Mouse (Mus musculus) frontal cortex, postnatal 14 days (tissue): Measurements from ENCODE around the gene B3galt5.
"Not testable (repeated sequence)": the region's sequence is repeated elsewhere in the genome, so short reads cannot be mapped to it uniquely, and the experiment has no call there.

Source experiments
- DNase-seq, 2 experiments: peaks; one replicate each; pipeline ENCODE4 v3.0.0; 2022; ENCODE audit warnings: low spot score in 2 of 2

Gene B3galt5

GRCm38 (mm10) chr16:96258429-96258828 is 22.8 kb downstream of the B3galt5 start:
- no peak for DNase-seq

- DNase-seq, result no peak
Observed at GRCm38 (mm10) chr16:96271736-96272135, 36.1 kb downstream of the B3galt5 start.

GRCm38 (mm10) chr16:96272929-96273619 is 37.5 kb downstream of the B3galt5 start:
- DNase-seq, result no peak

GRCm38 (mm10) chr16:96276596-96276995 is 41.0 kb downstream of the B3galt5 start:
- DNase-seq, result no peak

GRCm38 (mm10) chr16:96278491-96279224 is 43.1 kb downstream of the B3galt5 start:
- no peak for DNase-seq

- peak in 1 of 2 experiments; percentile 44 for DNase-seq
Observed at GRCm38 (mm10) chr16:96280719-96281605, 45.4 kb downstream of the B3galt5 start.

- DNase-seq, result no peak
Observed at GRCm38 (mm10) chr16:96282566-96282965, 47.0 kb downstream of the B3galt5 start.

- no peak for DNase-seq
Observed at GRCm38 (mm10) chr16:96291885-96292284, 56.3 kb downstream of the B3galt5 start.

GRCm38 (mm10) chr16:96292530-96293173 is 57.1 kb downstream of the B3galt5 start:
- DNase-seq, result no peak

GRCm38 (mm10) chr16:96298075-96298474 is 62.5 kb downstream of the B3galt5 start:
- no peak for DNase-seq

- no peak for DNase-seq
Observed at GRCm38 (mm10) chr16:96298574-96298973, 63.0 kb downstream of the B3galt5 start.

- DNase-seq, result no peak
Observed at GRCm38 (mm10) chr16:96303356-96303755, 67.8 kb downstream of the B3galt5 start.

- no peak for DNase-seq
Observed at GRCm38 (mm10) chr16:96304438-96304837, 68.8 kb downstream of the B3galt5 start.

GRCm38 (mm10) chr16:96306905-96307304 is 71.3 kb downstream of the B3galt5 start:
- no peak for DNase-seq

- DNase-seq, result no peak
Observed at GRCm38 (mm10) chr16:96317803-96318202, 82.2 kb downstream of the B3galt5 start.

- no peak for DNase-seq
Observed at GRCm38 (mm10) chr16:96322739-96323138, 87.1 kb downstream of the B3galt5 start.

GRCm38 (mm10) chr16:96323166-96323565 is 87.6 kb downstream of the B3galt5 start:
- DNase-seq, result no peak

- DNase-seq, result no peak
Observed at GRCm38 (mm10) chr16:96326110-96326999, 90.8 kb downstream of the B3galt5 start.

- not testable (repeated sequence) for DNase-seq
Observed at GRCm38 (mm10) chr16:96327251-96327650, 91.7 kb downstream of the B3galt5 start.

GRCm38 (mm10) chr16:96339570-96339969 is 104.0 kb downstream of the B3galt5 start:
- no peak for DNase-seq

GRCm38 (mm10) chr16:96341269-96341668 is 105.7 kb downstream of the B3galt5 start:
- peak in 1 of 2 experiments; percentile 61 for DNase-seq
